Mouse (Mus musculus): Measurements from ENCODE around the gene Grin2c. TPM values are rescaled to one million over a fixed set of nuclear protein-coding genes. Genes with fewer than 3 reads are reported as not detected.

Grin2c gene
- total and polyA plus RNA-seq, 3 experiments: 2.3 to 13.8 (median 9.4) TPM

DNA sequence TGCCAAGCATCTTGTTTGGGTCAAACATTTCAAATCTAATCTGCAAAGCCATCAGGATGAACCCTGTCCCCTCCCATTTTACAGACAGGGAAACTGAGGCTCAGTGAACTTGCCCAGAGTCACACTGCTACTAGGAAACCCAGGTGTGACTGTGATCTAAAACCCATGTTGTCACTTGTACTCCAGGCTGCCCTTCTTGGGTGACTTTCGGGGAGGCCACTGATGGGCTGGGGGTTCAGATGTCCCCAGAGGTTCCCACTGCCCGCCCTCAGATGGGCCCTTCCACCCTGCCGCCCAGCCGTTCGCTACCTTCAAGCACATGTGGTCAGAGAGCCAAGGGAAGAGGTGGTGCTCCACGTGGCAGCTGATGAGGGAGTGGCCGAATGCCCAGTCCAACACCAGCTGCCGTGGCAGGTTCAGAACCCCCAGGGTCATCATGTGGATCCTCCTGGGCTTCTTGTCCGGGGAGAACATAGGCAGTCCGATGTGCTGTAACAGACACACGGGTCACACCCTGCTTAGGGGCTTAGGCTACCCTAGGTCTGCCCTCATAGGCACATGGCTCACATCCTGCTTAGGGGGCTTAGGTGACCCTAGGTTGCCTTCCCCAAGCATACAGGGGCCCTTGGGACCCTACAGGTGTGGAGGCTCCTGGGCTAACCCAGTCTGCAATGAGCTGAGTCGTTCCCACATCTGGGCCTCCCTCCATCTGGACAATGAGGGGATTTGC is 17.0 kb upstream of the Grin2c start:
- no peak for DNase-seq

DNA sequence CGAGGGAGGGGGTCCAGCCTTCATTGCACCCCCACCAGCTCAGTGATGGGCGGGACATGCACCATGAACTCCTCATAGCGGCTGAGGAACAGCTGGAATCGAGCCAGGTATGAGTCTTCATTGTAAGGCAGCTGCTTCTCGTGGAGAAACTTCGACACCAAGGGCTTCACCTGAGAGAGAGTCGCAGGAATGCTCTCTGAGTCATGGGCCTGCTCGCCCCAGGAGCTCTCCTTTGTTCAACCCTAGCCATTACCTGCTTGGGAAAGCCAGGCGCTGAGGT is 16.4 kb upstream of the Grin2c start:
- no peak for DNase-seq

DNA sequence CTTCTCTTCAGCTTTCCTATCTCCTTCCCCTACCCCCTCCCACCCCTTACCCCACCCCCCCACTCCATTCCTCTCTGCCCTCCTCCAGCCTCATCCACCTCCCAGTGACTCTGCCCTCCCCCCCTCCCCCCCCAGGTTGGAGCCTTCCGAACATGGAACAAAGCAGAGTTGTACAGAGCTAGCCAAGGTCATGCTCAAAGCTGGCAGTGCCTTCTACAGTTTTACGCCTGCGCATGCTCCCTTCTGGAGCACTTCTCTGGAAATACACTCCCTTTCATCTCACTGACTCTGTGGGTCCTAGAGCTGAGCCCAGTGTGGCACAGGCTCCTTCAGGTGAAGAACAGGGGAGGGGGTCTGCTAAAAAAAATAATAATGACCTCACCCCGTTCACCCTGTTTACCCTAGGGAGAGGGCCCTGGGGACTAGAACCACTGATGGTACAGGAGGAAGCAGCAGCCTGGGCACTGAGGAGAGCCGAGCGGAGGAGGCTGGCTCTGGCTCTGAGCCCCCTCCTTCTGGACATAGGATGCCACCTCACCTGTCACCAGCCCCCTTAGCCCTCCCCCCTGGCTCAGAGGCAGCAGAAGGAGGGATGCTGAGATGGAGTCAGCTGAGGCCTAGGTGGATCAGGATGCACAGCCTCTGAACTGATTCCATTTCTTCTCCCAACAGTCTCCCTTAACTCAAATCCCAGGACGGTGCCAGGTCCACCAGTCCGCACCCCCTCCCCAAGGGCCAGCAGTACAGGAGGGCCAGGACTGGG is 15.9 kb upstream of the Grin2c start:
- DNase-seq: peak; percentile 80

DNA sequence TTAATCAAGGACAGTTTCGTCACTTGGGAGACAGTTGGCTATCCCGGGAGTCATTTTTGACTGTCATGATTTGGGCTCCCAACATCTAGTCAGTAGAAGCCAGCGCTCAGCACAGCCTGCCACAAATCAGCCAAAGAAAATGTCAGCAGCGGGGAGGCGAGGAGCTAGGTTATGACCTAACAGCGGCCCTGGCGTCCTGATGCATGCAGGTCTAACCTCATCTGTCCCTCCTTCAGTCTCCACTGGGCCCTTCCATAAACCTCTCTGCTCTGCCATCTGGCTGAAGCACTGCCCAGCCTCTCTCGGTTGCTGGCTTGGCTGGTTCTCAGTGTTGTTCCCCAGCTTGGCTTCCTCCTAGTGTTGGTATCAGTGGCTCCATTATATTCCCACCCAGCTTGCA is 15.3 kb upstream of the Grin2c start:
- DNase-seq: peak; percentile 88

DNA sequence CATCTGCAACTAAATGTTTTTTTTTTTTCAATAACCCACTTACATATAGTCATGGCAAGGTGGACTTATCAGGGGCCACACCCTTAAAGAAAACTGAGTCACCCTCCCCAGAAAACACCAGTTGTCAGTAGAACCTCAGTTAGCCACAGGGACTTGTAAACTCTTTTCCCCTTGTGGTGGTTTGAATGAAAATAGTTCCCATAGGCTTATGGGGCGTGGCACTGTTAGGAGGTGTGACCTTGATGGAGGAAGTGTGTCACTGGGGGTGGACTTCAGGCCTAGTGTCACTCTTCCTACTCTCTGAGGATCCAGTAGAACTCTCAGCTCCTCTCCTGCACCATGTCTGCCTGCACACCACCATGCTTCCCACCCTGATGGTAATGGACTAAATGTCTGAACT is 12.7 kb upstream of the Grin2c start:
- no peak for DNase-seq

DNA sequence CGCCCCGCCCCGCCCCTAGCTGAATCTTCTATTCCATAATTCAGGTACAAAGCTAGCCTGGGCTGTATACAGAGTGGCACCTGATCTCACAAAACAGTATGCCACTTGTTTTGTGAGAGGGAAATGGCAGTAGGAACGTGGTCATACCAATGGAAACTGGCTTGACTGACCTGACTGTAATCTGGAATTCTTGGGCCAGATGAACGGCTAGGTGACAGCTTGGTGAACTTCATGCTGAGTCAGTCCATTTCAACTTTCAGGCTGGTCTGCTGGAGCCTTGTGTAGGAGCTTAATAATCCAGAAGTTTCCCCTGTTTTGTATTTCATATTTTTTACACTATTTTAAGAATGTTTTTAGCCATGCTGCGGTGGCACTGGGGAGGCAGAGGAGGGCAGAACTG is 11.1 kb upstream of the Grin2c start:
- no peak for DNase-seq

DNA sequence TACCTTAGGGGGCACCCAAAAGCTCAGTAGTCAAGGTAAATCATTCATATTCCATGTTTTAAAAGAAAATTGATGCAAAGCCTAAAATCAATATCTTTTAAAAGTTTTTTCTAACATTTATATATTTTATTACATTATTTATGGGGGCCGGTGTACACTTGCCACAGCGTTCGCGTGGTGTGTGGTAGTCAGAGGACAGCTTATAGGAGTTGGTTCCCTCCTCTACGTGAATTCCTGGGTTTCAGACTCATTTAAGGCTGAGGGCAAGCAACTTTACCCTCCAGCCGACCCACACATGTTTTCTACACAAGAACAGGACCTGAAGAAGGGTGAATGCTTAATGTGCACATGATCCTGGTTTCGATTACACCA is 10.5 kb upstream of the Grin2c start:
- DNase-seq: no peak

DNA sequence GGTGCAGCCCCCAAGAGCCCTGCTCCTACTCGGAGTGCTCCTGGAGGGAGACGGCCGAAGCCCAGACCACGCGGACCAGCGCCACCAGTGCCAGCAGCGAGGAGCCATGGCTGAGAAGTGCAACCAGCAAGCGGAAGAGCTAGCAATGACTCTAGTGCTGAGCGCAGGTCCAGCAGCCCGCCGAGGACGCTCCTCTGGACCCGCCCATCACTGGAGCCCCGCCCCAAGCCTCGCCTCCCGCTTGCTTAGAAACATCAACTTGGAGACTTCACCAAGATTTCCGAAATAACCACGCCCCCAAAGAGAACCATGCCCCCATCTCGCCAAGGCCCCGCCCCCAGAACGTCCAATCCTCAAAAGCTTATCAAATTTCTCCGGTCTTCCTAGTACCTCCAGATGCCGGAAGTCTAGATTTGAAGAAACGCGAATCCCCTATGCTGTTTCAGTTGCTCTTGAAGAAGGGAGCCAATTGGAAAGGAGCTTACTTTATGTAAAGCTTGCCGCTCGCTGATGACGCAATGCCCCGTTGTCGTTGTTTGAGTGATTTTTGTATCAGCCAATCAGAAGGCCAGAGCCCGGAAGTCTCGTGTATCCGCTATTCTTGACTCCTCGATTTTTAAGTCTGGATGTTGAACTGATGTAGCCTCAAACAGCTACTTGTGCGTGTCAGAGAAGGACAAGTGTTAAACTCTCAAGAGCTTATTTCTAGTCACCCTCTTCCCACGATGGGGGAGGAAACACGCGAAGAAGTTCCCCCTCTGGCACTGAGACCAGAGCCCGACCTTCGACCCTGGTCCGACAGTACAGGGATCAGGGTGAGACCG is 9.9 kb upstream of the Grin2c start, which contains the start of gene Fdxr:
Fdxr (minus strand) TSS at position 271 of the 824 bp plus-strand sequence.
- DNase-seq: peak; percentile 99

DNA sequence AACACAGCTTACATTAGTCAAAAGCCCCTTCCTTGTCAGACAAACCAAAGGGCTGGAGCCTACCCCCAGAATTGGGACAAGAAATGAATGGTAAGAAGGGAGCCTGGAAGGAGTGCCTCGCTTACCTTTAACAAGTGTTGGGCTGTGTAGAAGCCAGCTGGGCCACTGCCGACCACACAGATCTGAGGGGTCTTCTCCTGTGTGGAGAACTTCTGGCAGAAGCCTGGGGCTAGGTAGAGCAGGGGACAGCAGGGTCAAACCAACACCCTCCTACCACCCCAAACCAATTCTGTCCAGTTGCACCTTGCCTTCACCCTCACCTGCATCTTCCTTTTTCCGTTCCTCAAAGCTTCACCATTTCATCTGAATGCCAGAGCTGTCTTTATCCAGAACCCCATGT is 8.9 kb upstream of the Grin2c start:
- no peak for DNase-seq

DNA sequence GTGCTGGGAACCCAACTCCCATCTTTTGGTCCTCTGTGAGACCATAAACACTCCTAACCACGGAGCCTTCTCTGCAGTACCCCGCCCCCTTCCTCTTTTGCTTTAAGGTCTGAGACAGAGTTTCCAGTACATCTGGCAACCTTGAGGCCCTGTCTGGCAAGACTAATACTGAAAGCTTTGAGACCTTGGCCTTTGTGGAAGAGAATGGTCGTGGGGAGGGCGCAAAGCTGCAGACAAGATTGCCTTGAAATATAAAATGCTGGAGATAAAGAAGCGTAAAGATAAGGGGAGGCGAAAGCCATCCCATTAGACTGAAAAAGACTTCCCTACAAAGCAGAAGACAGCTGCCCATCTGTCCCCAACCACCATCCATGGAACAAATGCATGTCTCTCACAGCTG is 8.5 kb upstream of the Grin2c start:
- DNase-seq: peak; percentile 85

DNA sequence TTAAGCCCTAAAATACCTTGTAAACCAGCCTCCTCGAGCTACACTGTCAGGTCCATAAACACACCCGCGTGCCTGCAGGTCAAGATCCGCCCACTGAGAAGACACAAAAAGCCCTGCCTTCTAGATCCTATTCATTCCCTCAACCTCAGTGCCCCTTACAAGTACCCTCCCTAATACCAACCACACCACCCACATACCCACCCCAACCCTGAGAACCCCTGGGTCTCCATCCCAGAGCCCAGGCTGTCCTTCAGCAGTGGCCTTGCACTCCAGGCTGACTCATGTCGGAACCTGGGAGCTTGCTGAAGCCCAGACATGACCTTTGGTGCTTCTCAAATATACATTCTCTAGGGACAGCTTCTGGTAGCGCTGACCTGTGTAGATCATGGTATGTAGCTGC is 7.7 kb upstream of the Grin2c start:
- peak; percentile 83 for DNase-seq

DNA sequence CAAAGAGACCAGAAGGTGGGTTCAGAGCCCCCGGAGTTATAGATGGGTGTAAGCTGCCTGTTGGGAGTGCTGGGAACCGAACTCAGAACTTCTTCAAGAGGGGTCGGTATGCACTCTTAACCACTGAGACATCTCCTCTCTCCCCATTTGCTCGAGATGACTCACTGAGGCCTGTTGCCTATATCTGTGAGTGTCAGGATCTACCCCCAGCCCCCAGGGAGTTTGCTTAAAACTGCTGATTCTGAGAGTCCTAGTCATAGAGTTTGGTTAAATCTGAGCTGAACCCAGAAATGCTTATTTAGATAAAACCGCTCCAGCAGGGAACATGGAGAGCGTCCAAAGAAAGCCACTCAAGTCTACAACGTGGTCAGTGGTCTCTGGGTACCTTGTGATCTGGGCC is 7.1 kb upstream of the Grin2c start:
- no peak for DNase-seq

DNA sequence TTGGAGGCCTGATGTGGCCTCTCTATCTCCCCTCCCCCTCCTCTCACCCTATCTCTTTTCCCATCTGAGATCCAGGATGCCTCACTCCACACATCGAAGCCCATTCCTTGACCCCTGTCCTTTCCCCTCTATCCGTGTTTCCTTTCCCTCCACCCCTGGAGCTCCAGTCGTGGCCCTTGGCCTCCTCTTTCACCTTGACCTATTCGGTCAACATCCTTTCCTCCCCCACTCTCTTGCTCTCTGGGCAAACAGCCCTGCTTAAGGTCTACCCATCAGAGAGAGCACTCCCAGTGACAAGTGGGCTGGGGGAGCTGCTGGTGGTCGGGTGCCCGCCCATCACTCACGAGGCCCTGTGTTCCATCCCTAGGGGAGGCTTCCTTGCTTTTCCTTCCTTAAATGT is 6.7 kb upstream of the Grin2c start:
- DNase-seq: peak; percentile 69

DNA sequence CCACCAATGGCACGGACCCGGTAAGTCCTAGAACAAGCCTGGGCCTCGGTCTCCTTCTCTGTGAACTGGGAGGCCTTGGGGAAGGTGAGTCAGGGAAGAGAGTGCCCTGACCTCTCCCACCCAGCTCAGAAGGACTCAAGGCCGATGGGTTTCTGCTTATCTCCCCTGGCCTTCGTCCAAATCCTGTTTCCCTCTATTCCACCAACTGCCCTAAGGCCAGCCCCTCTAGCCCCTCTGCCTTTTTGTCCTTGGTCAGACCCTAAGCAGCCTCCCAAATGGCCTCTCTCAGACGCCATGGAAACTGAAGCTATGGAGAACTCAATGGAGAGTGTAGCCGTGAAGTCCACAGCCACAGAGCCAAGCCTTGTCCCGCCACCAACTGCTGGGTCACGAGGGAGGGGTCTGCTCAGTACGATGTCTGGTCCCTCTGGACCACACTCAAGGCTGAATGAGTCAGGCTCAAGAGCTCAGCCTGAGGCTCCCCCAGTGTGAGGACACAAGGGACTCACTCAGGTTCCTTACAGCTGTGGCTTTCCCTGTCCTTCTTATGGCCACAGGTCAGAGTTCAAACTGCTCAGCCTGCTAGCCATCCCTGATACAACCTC is 6.0 kb upstream of the Grin2c start:
- peak; percentile 91 for DNase-seq

DNA sequence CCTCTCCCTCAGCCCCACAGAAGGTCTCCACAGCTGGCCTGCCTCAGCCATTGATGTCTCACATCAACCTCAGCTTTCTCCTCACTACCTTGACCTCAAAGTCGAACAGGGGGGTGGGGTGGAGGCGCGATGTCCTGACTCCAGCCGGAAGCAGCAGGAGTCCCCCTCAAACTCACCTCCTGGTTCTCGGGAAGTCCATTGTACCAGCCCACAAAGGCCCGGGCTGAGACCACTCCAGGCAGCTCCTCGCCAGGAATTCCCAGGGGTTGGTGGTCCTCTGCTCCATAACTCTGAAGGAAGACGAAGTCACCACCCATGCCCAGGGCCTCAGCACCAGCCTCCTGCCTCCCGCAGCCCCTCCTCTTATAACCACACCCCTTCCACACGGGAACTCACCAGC is 4.4 kb upstream of the Grin2c start:
- peak; percentile 63 for DNase-seq

DNA sequence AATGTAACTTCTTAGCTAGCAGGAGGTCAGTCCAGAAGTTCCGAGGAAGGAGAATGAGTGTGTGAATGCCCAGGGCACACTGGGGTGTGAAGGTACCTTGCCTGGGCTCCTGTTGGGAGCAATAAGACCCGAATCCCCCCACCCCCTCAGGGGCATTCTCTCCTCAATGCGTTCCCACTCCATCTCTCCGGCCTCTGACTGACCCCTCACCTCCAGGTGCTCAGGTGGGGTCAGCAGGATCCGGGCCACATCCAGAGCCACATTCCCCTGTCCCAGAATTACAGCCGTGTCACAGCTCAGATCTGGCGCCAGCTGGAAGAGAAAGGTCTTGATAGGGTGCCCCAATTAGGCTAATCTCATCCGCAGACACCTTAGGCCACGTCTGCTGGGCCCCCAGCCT is 4.0 kb upstream of the Grin2c start:
- DNase-seq: no peak

DNA sequence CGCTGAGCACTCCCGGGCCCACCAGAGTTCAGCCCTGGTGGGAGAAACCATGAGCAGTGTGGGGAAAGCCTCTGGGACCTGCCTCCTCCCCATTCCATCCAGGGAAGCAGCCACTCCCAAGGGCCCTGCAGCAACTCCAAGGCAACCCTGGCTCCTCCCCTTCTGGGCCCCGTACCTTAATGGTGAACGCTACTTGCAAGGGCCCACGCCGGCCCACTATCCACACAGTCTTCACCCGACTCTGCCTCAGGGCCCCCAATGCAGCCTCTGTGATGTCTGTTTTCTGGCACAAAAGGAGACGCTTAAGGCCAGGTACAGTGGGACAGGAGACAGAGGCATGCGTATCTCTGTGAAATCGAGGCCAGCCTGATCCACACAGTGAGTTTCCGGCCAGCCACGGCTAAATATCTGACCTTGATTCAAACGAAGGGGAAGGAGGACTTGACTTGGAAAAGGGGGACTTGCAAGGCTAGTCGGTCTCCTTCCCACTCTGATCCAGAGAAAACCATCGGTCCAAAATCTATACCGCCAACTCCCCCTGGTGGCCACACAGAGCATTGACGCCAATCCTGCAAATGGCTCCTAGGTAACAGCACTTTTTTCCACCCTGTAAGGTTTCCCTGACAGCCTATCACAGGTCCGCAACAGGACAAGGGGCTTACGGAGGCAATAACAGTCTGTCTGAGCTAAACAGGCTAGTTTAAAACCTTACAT is 3.3 kb upstream of the Grin2c start:
- DNase-seq: peak; percentile 77

DNA sequence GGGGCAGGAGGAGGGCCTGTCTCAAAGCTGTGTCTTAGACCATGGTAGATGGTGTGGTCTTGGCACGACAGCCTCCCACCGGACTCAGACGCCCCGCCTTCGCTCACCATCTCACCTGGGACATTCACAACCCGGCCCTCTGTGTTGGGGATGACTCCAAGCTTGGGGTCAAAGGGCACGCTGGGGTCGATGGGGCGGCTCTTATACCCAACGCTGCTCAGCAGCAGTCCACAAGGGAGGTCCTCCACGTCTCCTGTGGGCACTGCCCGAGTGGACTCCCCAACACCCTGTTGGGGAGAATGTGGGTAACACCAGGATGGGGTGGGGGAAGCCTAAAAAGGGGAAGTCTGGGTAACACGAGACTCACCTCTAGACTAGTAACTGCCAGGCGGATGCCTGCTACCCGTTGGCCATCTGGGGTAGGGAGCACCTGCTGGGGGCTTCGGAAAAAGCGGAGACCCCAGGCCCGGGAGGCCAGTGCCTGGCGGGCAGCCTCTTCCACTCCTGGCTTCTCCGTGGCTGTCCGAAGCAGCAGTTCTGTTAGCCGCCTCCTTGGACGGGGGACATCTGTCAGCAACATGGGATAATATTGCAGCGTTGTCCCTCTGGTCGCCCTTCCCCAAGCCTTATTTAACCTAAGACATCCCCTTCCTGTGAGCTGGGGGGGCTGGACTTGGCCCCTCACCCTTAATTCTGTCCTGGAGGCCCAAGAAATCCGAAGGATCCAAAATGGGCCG is 2.5 kb upstream of the Grin2c start:
- DNase-seq: no peak

DNA sequence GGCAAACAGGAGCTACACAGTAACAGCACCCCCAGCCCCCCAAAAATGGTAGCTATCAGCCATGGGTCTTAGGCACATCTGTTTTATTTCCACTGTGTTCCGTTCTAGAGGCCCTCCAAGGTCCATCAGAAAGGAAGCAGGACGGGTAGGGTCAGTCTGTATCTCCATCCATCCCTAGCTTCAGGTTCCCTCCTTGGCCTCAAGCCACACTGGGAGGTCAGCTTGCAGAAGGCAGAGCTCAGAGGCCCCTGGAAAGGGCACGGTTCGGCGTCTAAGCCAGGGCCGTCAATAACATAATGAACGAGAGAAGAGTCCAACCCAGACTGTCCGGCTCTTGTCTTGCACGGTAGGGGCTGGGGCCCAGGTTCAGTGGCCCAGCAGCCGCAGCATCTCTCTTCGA is 915 bp upstream of the Grin2c start:
- DNase-seq: peak; percentile 44

DNA sequence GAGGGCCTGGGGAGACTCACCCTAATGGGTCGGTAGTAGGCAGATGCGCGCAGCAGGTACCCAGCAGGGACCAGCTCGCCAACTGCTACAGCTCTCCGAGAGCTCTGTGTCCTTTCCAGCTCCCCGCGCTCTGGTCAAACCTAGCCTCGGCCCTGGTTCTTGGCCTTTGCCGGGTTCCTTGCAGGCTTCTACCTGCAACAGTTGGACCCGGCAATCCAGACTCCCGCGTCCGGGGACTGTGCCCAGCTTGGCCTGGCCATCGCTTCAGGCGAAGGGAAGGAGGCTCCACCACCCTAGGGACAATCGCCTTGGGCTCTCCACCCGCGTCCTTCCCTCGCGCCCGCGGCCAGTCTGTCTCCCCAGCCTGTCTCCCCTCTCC is 654 bp downstream of the Grin2c start:
- DNase-seq: peak; percentile 71

DNA sequence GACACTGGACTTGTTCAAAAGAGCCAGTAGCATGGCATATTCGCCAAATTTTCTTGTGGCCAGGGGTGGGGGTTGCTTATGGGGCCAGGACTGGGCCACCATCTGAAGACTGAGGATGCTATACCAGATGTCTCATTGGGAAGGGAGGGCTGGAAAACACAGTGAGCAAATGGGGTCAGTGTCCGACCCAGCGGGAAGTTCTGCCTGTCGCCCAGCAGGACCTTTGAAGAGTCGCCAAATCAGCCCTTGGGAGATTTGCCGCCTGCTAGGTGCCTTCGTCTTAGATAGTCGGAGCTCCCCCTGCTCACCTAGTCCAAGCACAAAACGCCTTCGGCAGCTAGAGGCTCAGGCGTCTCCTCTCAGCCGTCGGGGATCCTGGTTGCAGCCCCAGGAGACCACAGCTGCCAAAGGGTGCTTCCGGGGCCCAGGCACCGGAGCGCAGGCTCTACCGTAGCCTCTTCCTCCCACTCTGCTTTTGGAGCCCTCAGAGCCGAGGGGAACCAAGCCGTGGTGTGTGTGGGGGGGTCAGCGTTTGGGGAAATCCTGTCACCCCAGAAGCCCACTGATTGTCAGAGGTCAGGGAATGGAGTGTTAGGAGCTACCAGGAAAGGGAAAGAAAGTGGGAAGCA is 1.2 kb downstream of the Grin2c start:
- peak; percentile 33 for DNase-seq

All from adrenal gland, adult 2 months (tissue).